Mouse (Mus musculus) hindbrain, embryonic 15.5 days (tissue): ENCODE measurements around the gene Insm1. TPM values are rescaled to one million over a fixed set of nuclear protein-coding genes. Genes with fewer than 3 reads are reported as not detected.

Experiments used
- ATAC-seq: fragments of 200-750 bp; cut with Nextera tagmentation; 2 replicates; pipeline ENCODE4 v1.8.0; 2017; ENCODE audit warnings: low read depth, moderate number of reproducible peaks, moderate TSS enrichment; ENCODE audit not compliant: low FRiP score
- H3K27ac ChIP-seq: fragments of 300-500 bp; sonication (generic); replicated peaks from 2 replicates; pipeline ENCODE4 v1.5.1; 2015; ENCODE audit warnings: mild to moderate bottlenecking, inconsistent platforms
- H3K27me3 ChIP-seq: fragments of 300-500 bp; sonication (generic); 2 replicates; pipeline ENCODE4 v1.6.1; 2015; ENCODE audit warnings: control low read depth, inconsistent platforms
- H3K36me3 ChIP-seq: fragments of 300-500 bp; sonication (generic); 2 replicates; pipeline ENCODE4 v1.6.1; 2015; ENCODE audit warnings: control low read depth, inconsistent platforms
- H3K4me1 ChIP-seq: fragments of 300-500 bp; sonication (generic); replicated peaks from 2 replicates; pipeline ENCODE4 v1.6.1; 2015; ENCODE audit warnings: control low read depth, inconsistent platforms
- H3K4me2 ChIP-seq: fragments of 300-500 bp; sonication (generic); 2 replicates; pipeline ENCODE4 v1.6.1; 2015; ENCODE audit warnings: moderate library complexity, mild to moderate bottlenecking, inconsistent platforms
- H3K4me3 ChIP-seq: fragments of 300-500 bp; sonication (generic); 2 replicates; pipeline ENCODE4 v1.5.1; 2015; ENCODE audit warnings: mild to moderate bottlenecking, inconsistent platforms
- H3K9ac ChIP-seq: fragments of 300-500 bp; sonication (generic); 2 replicates; pipeline ENCODE4 v1.6.1; 2015; ENCODE audit warnings: inconsistent platforms
- H3K9me3 ChIP-seq: fragments of 300-500 bp; sonication (generic); 2 replicates; pipeline ENCODE4 v1.6.1; 2016; ENCODE audit warnings: control low read depth, inconsistent platforms
- whole genome bisulfite sequencing: fragments of 180-500 bp; shearing (Covaris S2); methylation state at CpG from one replicate; pipeline ENCODE4 v1.1.7; 2015; 5-methylcytosine and 5-hydroxymethylcytosine counted together
- polyA plus RNA-seq: library from polyadenylated mRNA; unstranded; fragments of >200 nt; fragmentation: Nextera tagmentation; extraction: Ambion mirVana; gene quantifications from 2 replicates; pipeline ENCODE4 v1.2.1, GENCODE M21; 2015

Insm1 gene
- polyA plus RNA-seq: 3.8 and 5.1 TPM in 2 replicates

DNA sequence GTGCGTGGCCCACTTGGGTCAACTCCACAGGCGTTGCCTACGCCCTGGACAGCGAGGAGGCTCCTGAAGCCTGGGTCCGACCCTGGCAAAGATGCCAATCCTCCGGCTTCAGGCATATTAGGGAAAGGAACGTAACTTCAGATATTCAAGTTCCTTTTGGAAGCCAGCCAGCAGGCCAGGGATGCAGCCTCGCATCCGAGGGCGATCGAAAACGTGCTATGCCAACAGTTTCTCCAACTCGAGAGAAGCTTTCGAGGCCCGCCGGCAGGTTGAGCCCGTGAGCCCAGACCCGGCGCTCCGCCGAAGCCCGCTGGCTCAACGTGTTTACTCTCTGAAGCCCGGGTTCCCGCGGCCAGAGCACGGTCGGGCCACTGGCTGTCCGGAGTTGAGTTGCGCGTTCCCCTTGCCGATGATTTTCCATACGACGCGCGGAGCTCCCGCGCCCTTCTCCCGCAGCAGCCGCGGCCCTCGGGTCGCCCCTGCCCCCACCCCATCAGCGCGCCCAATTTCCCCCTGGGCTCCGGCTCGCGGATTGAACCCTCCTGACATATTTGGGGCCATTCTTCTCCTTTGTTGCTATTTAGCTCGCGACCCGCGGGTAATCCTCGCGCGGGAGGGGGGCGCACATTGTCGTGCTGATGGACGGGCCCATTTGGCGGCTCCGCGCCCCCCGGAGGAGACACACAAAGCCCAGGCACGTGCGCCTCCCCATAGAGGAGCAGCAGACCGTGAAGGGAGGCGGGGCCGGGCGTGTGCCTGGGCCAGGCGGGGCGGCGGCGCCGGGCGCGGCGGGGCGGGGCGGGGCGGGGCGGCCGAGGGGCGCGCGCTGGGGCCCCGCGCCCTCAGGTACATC, at the start of gene Insm1:
Insm1 (plus strand) TSS at position 846 of the 853 bp plus-strand sequence.
- ATAC-seq: peak; percentile 81
- peaks cover 56% of the 10 kb centered on the region for H3K4me1 ChIP-seq
- no peaks in the 10 kb centered on the region for H3K9me3 ChIP-seq
- H3K4me3 ChIP-seq: peak within 1 kb of the TSS; percentile 80
- H3K27ac ChIP-seq: peak within 1 kb of the TSS; percentile 91
- 0 out of 2 replicates have a peak, but pooled peaks cover 18% of the 10 kb centered on the region for H3K27me3 ChIP-seq
- WGBS: under 1% methylated on average over 66 of the region's 86 CpGs
- peak within 1 kb of the TSS; percentile 87 for H3K4me2 ChIP-seq
- no peaks in the 10 kb centered on the region for H3K36me3 ChIP-seq
- peak within 1 kb of the TSS; percentile 76 for H3K9ac ChIP-seq

DNA sequence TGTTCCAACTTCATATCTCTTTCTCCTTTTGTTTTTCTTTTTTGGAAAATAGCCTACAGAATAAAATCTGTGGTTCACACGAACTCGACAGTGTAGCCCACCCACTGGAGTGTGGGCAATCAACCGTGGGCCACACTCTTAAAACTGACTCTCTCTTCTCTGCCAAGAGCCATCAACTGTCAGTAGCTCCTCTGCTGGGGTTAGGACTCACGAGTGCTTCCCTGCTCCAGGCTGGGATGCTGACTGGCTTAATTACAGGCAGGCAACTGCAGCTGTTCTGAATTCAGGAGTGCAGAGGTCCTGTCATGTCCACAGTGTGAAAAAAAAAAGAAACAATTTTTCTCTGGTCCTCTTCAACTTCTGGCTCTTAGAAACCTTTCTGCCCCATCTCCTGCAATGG, 49.6 kb upstream of the Insm1 start:
- H3K36me3 ChIP-seq: no peaks in the 10 kb centered on the region
- WGBS: 38% methylated on average over 4 of the region's 4 CpGs
- H3K9ac ChIP-seq: no peak overlapping the region
- no peaks in the 10 kb centered on the region for H3K27me3 ChIP-seq
- no peak overlapping the region for H3K27ac ChIP-seq
- no peak overlapping the region for H3K4me3 ChIP-seq
- peak; percentile 32; the same call in 1 of the 2 replicates for ATAC-seq
- peaks cover 10% of the 10 kb centered on the region for H3K4me1 ChIP-seq
- H3K4me2 ChIP-seq: no peak overlapping the region
- no peaks in the 10 kb centered on the region for H3K9me3 ChIP-seq

DNA sequence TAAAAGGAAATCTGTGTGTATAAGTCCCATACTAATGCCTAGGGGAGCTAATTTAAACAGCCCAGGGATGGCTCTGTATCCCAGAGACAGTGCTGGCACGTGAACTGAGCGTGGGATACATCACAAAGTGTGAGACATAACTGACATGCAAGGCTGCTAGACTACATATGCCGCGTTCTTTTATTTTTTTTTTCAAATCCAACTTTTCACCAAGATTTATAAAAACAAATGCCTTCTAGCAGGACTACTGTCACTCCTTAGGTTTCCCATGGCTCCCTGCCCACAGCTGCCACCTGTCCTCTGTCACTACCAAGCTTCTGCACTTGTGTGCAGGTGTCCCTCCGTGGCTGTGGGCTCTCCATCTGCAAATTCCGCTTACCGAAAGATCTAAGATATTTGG, 47.5 kb upstream of the Insm1 start:
- ATAC-seq: no peak
- no peaks in the 10 kb centered on the region for H3K36me3 ChIP-seq
- no peak overlapping the region for H3K4me2 ChIP-seq
- no peaks in the 10 kb centered on the region for H3K27me3 ChIP-seq
- no peaks in the 10 kb centered on the region for H3K4me1 ChIP-seq
- no peak overlapping the region for H3K9ac ChIP-seq
- H3K4me3 ChIP-seq: no peak overlapping the region
- 77% methylated on average over 7 of the region's 7 CpGs for WGBS
- no peaks in the 10 kb centered on the region for H3K9me3 ChIP-seq
- no peak overlapping the region for H3K27ac ChIP-seq

DNA sequence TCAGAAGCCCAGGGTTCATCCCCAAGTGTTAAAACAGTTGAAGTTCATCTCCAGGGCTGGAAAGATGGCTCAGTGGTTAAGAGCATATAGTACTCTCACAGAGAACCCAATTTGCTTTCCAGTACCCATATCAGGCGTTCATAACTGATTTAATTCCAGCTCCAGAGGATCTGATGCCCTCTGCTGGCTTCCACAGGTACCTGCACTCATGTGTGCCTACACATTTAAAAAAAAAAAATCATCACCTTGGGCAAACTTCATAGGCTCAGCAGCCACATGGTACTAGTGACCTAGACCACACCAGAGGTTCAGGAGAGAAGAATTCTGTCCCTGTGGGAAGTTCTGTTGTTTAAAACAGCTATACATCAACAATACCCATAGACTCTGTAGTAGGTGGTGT, 43.0 kb upstream of the Insm1 start:
- no peak for ATAC-seq
- Histone ChIP-seq H3K9me3 (no peaks in the 10 kb centered on the region), H3K4me1 (peaks cover 3% of the 10 kb centered on the region), H3K4me2 (no peak overlapping the region), H3K27me3 (no peaks in the 10 kb centered on the region), H3K27ac (no peak overlapping the region), H3K4me3 (no peak overlapping the region), H3K36me3 (no peaks in the 10 kb centered on the region), H3K9ac (no peak overlapping the region)
- WGBS: 87% methylated on average over 1 of the region's 1 CpGs

DNA sequence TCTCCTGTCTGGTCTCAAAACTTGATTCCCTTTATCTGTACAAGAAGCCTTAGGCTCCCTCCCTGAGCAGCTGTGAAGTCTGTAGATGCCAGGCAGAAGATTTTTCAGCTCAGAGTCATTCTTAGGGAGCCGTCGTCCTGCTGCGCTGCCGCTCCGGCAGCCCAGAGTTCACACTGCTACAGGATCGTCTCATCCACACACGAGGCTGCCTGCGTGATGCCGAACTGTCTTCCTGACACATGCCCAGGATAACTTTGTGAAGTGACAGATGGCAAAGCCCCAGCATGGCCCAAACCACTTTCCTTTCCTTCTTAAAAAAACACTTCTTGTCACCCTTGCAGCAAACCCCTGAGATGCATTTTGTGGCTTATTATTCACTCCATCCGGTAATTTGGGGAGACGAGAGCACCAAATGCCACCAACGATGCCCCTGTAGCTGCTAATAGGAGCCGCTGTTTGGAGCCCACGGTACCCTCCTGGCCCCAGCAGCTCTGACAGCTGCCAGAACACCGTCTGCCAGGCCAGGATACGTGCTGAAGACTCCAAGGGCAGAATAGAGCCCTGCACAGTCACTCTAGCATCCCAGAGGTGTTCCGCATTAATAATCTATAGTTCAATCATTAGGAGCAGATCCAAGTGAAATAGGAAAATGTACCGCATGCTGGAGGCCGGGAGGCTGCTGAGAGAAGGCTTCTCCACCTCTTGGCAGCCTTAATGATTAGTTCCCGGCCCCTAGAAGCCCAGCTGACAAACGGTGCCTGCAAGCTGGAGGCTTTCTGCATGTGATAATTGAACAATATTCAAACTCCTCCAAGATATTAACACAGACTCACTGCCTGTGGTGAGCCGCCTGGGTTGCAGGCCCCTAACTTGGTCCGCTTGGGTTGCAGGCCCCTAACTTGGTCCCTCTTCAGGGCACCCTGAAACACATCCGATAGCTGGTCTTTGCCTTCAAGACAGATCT, 37.6 kb upstream of the Insm1 start:
- no peaks in the 10 kb centered on the region for H3K27me3 ChIP-seq
- H3K36me3 ChIP-seq: no peaks in the 10 kb centered on the region
- no peak overlapping the region for H3K4me2 ChIP-seq
- H3K9me3 ChIP-seq: no peaks in the 10 kb centered on the region
- no peak overlapping the region for H3K9ac ChIP-seq
- no peak overlapping the region for H3K4me3 ChIP-seq
- peak; percentile 65 for ATAC-seq
- H3K27ac ChIP-seq: peak overlapping the region; percentile 48
- H3K4me1 ChIP-seq: peaks cover 23% of the 10 kb centered on the region
- 47% methylated on average over 24 of the region's 24 CpGs for WGBS

DNA sequence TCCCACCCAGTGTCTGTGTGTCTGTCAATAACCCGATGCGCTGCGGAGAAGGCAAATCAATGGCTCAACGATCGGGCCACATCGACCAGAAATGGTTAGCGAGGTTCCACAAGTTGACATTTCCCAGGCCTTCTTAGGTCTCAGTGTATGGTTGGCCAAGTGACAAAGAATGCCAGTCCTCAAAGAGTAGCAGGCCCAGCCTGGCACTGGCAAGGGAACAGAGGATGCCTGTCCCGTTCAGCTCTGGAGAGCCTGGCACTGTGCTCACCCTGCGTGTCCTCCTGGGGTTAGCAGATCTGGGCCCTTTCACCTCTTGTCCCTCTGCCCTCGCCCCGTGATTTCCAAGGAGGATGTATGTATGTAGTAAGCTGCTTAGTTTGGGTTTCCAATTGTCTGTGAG, 25.6 kb upstream of the Insm1 start:
- ATAC-seq: no peak
- H3K9me3 ChIP-seq: no peaks in the 10 kb centered on the region
- no peak overlapping the region for H3K4me3 ChIP-seq
- 84% methylated on average over 11 of the region's 11 CpGs for WGBS
- H3K36me3 ChIP-seq: no peaks in the 10 kb centered on the region
- no peak overlapping the region for H3K4me2 ChIP-seq
- no peaks in the 10 kb centered on the region for H3K4me1 ChIP-seq
- H3K9ac ChIP-seq: no peak overlapping the region
- H3K27me3 ChIP-seq: no peaks in the 10 kb centered on the region
- no peak overlapping the region for H3K27ac ChIP-seq

DNA sequence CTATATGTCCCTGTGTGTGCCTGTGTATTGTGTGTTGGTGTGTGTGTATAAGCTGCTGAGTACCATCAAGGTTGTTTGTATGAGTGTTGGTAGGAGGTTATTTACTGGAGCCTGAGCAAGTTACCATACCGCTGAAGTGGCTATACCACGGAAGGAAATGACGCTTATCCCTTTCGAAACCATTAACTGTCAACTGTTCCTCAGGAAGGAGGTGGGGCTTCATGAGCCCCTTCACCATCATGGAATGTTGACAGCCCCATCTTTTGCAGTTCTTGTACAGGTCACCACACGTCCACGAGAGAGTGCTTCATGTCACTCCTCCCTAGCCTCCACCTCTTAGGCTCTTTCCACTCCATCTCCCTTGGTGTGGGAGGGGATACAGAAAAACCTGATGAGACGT, 23.8 kb upstream of the Insm1 start:
- 84% methylated on average over 7 of the region's 7 CpGs for WGBS

DNA sequence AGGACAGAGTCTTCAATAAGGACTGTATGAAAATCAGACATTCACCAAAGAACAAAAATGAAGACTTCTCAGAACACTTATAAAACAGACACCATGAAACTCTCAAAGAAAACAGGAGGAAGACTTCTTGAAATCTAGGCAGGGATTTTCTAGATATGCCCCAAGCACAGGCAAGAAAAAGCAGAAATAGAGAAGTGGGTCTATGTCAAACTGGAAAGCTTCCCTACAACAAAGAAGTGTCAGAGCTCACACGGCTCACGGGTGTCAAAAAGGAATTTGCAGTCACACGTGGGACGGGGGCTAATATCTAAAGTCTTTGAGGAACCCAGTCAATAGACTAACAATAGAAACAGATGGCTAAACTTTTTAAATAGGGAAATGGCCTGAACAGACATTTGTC, 10.8 kb upstream of the Insm1 start:
- H3K4me3 ChIP-seq: no peak overlapping the region
- ATAC-seq: no peak
- H3K27me3 ChIP-seq: 0 out of 2 replicates have a peak, but pooled peaks cover 17% of the 10 kb centered on the region
- 0 out of 2 replicates have a peak, but pooled peaks cover 7% of the 10 kb centered on the region for H3K4me1 ChIP-seq
- WGBS: 38% methylated on average over 4 of the region's 4 CpGs
- no peak overlapping the region for H3K4me2 ChIP-seq
- H3K9ac ChIP-seq: no peak overlapping the region
- no peak overlapping the region for H3K27ac ChIP-seq
- H3K36me3 ChIP-seq: no peaks in the 10 kb centered on the region
- H3K9me3 ChIP-seq: no peaks in the 10 kb centered on the region

More for the DNA sequence above, 23.8 kb upstream of the Insm1 start:
- H3K4me3 ChIP-seq: no peak overlapping the region
- H3K4me2 ChIP-seq: no peak overlapping the region
- no peak overlapping the region for H3K27ac ChIP-seq
- no peaks in the 10 kb centered on the region for H3K36me3 ChIP-seq
- H3K27me3 ChIP-seq: no peaks in the 10 kb centered on the region
- ATAC-seq: no peak
- H3K4me1 ChIP-seq: no peaks in the 10 kb centered on the region
- H3K9me3 ChIP-seq: no peaks in the 10 kb centered on the region
- H3K9ac ChIP-seq: no peak overlapping the region

DNA sequence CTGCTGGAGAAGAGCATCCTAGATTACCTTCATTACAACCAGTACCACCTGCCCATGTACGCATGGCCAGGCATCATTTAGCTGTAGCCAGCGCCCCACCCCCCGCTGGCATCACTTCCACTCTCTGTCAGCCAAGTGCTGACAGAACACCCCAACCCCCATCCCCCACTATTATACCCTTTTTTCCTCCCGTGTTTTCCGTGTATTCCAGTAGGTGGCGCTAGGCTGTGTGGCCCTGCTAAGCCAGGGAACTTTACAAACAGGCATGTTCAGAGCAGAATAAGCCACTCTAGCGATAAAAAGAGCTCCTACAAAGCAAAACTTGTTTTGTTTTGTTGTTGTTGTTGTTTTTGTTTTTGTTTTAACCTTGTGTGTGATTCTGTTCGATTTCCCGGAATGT, 7.0 kb upstream of the Insm1 start:
- H3K4me2 ChIP-seq: no peak overlapping the region
- 0 out of 2 replicates have a peak, but pooled peaks cover 31% of the 10 kb centered on the region for H3K27me3 ChIP-seq
- under 1% methylated on average over 9 of the region's 9 CpGs for WGBS
- H3K9ac ChIP-seq: no peak overlapping the region
- no peak overlapping the region for H3K27ac ChIP-seq
- H3K36me3 ChIP-seq: no peaks in the 10 kb centered on the region
- no peak overlapping the region for H3K4me3 ChIP-seq
- H3K9me3 ChIP-seq: no peaks in the 10 kb centered on the region
- ATAC-seq: no peak
- H3K4me1 ChIP-seq: peaks cover 32% of the 10 kb centered on the region

DNA sequence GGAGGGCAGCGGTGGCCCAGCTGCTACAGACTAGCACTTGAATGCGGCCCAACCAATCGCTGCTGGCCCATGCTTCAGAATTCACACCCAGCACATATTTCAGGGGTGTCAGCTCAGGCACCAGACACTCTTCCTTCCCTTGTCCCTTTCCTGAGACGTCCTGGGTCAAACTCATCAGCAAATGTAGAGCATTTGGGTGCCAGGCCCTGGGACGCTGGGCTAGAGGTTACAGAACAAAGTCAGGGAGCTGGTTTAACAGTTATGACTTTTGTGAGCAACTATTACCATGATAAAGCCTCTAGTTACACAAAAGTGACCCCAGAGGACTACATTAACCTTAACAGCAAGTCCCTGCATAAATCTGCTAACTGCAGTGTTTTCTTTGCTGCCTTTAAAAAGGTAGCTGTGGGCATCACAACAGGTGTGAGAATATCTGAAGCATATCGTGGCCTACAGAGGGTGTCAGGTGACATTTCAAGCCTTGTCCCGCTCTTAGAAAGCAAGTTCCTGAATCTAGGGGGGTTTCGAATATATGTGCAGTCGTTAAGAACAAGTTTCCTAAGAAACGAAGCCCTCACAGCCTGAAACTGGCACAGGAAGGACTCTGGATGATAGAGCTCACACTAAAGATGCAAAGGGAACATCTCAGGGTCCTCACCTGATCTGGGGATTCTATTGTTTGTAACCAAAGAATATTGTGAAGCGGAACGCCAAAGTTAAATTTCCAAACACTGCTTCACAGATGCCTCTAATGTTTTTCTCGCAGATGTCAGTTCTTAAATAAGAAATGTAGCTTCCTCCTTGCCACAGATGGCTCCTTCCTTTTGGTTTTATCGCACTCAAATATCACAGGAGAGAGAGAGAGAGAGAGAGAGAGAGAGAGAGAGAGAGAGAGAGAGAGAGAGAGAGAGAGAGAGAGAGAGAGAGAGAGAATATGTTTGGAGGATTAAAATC, 5.3 kb upstream of the Insm1 start:
- Histone ChIP-seq H3K27me3 (0 out of 2 replicates have a peak, but pooled peaks cover 31% of the 10 kb centered on the region), H3K4me2 (no peak overlapping the region), H3K36me3 (no peaks in the 10 kb centered on the region), H3K4me3 (no peak overlapping the region), H3K9me3 (no peaks in the 10 kb centered on the region), H3K9ac (no peak overlapping the region), H3K4me1 (peaks cover 43% of the 10 kb centered on the region), H3K27ac (no peak overlapping the region)
- WGBS: 17% methylated on average over 14 of the region's 14 CpGs
- no peak for ATAC-seq
